Mouse (Mus musculus): Measurements from ENCODE around the gene Fbxo28.

DNA sequence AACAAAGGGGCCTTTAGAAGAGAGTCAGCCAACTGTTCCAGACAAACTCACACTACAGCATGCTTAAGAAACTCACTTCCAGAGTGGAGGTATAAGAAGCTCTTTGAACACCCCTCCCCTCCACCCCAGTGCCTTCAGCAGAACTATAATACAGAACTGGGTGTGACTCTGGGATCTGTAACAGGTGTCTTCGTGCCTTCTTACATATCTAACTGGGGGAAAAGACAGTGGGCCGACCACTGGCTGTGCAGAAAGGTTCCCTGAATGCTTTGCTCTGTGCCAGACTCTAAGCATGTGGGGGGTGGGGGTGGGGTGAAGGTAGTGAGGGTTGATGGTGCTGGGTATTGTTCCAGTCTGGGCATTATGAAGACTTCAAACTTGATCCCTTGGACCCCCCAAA, 52.8 kb downstream of the Fbxo28 start:
- TF ChIP-seq CTCF (IDR thresholded peaks at IDR 0.05; ENCODE audit: insufficient read depth, low read depth, low read length) (no peak), POLR2A (IDR thresholded peaks at IDR 0.05; ENCODE audit: insufficient read depth, low read depth, low read length) (no peak)

Data from olfactory bulb, adult 2 months (tissue).